Mouse (Mus musculus): ENCODE measurements at regions not wholly inside any gene's neighbourhood (a gene's known extent, or its start where the extent isn't known, plus 50 kb on each side); places are given as distances from the start of the nearest gene placed in this dataset.

DNA sequence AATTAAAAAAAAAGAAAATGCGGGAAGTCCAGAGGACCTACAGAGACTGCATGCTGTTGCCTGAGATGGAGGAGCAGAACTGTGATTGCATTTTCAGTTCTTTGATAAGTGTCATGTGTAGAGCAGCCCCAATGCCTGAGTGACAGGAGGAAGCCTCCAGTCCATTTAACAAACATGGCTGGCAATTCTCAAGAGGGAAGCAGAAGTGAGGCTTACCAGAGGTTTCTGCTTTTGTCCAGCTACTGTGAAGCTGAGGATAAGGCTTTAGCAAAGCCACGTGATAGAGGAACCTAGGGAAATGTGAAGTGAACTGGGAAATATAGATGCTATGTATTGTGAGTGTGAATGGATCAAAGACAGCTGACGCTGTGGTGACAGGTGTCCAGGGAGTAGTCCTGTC lies 56.6 kb downstream of the Sucnr1 start:
- no peak for DNase-seq (ENCODE audit: low read depth, low spot score)
- Histone ChIP-seq H3K36me3 (ENCODE audit: control insufficient read depth, insufficient read depth, low read length, poor library complexity, severe bottlenecking) (no peaks in the 10 kb centered on the region), H3K27me3 (ENCODE audit: control insufficient read depth, insufficient read depth, low read length, poor library complexity, severe bottlenecking) (no peaks in the 10 kb centered on the region)

DNA sequence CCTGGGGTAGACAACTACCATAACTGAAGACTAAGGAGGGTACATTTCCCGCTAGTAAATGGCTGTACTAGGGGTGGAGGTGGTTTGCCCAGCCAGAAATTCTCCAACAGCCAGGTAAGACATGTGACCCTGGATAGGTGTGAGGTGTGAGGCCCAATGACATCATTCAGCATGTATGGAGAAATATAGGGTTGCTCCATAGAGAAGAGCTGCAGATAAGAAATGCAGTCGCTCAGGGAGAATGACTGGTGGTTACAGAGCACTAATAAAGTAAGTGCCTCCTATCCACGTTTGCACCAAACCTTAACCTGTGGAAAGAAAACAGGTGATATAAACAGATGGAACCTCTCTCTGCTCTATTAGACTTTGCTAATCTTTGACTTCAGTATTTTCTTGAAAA lies 78.2 kb downstream of the Sucnr1 start:
- DNase-seq (ENCODE audit: low read depth, low spot score) = no peak
- no peaks in the 10 kb centered on the region for H3K27me3 ChIP-seq (ENCODE audit: control insufficient read depth, insufficient read depth, low read length, poor library complexity, severe bottlenecking)
- H3K36me3 ChIP-seq (ENCODE audit: control insufficient read depth, insufficient read depth, low read length, poor library complexity, severe bottlenecking) = no peaks in the 10 kb centered on the region

DNA sequence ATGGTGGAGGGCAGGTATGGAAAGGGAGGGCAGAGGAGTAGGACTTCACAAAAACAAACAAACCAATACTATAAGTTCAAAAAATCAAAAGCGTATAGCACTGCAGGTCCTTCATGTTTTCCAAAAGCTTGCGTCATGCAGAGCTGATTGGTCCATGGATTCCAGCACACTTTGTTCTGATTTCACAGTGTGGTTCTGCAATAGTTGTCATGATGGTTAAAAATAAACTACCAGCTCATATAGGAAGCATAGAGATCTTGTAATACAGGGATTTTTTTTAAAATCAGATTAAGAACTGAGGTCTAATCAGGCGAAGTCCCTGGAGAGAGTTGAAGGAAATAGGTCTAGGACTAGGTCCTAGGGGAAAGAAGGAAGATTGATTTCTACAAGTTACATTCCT lies 86.0 kb downstream of the Sucnr1 start:
- H3K27me3 ChIP-seq (ENCODE audit: control insufficient read depth, insufficient read depth, low read length, poor library complexity, severe bottlenecking) = no peaks in the 10 kb centered on the region
- DNase-seq (ENCODE audit: low read depth, low spot score) = no peak
- H3K36me3 ChIP-seq (ENCODE audit: control insufficient read depth, insufficient read depth, low read length, poor library complexity, severe bottlenecking) = no peaks in the 10 kb centered on the region

DNA sequence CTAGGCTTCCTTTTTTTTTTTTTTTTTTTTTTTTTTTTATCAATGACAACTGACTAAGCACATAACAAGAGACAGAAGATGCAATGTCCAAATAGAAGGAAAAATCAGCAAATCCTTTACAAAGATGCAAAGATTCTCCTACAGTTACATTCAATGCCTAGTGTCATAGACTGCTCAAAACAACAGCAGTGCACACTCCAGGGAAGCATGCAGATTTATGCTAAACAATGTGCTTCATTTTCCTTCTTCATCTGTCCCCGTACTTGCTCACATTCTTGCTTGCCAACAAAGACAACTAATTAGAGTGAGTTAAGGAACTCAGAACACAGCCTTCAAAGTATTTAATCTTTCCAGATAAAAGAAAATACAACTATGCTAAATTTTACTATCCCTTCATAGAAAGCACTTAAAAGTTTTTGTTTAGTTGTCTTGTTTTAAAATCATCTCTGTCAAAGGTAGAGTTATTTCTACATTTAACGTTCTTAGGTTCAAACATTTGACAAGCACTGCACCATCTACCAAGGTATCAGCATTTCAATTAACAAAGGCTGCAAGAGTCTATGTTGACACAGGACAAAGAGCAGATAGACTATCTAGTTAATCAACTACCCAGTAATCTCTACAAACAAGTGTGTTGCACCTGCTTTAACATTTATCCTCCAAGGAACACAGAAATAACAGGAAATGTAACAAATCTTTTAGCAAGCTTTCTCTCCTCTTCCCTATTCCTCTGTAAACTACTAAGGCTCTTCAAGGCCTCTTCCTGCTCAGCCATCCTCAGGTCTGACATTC lies 86.7 kb downstream of the Sucnr1 start:
- no peaks in the 10 kb centered on the region for H3K36me3 ChIP-seq (ENCODE audit: control insufficient read depth, insufficient read depth, low read length, poor library complexity, severe bottlenecking)

DNA sequence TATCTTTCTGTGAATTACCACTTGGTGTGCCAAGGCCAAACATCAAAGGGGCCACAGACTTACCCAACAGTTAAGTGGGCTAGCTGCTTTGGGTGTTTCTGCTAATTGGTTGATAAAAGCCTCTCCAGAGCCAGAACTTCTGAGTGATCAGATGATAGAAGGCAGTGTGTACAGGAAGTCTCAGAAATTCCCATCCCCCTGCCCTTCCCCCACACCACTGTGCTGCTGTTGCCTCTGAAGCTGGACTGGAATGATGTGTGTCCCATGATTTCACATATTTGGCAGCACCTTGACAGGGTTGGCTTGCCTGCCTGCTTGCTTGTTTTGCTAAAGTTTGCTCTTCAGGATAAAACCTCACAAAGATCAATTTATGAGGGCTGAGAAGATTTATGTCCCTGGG lies 87.9 kb downstream of the Sucnr1 start:
- no peaks in the 10 kb centered on the region for H3K36me3 ChIP-seq (ENCODE audit: control insufficient read depth, insufficient read depth, low read length, poor library complexity, severe bottlenecking)
- no peaks in the 10 kb centered on the region for H3K27me3 ChIP-seq (ENCODE audit: control insufficient read depth, insufficient read depth, low read length, poor library complexity, severe bottlenecking)
- DNase-seq (ENCODE audit: low read depth, low spot score) = no peak

More for the DNA sequence above, 86.7 kb downstream of the Sucnr1 start:
- DNase-seq (ENCODE audit: low read depth, low spot score) = no peak
- no peaks in the 10 kb centered on the region for H3K27me3 ChIP-seq (ENCODE audit: control insufficient read depth, insufficient read depth, low read length, poor library complexity, severe bottlenecking)

DNA sequence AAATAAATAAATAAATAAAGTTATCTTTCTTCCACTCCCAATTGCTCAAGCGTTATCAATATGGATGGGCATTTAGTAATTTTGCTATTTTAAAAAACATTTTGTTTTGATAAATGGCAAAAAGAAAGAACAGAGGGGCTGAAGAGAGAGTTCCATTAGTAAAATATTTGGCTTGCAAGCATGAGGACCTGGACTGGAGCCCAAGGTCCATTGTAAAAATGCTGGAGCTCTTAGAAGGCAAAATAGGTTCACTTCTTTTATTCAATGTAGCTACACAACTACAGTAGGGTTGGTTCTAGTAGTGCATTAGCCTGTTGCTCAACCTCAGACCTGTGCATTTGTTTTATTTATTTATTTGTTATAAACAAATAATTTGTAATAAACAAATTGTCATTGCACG lies 102.8 kb downstream of the Sucnr1 start:
- Histone ChIP-seq H3K36me3 (ENCODE audit: control insufficient read depth, insufficient read depth, low read length, poor library complexity, severe bottlenecking) (no peaks in the 10 kb centered on the region), H3K27me3 (ENCODE audit: control insufficient read depth, insufficient read depth, low read length, poor library complexity, severe bottlenecking) (no peaks in the 10 kb centered on the region)
- no peak for DNase-seq (ENCODE audit: low read depth, low spot score)

DNA sequence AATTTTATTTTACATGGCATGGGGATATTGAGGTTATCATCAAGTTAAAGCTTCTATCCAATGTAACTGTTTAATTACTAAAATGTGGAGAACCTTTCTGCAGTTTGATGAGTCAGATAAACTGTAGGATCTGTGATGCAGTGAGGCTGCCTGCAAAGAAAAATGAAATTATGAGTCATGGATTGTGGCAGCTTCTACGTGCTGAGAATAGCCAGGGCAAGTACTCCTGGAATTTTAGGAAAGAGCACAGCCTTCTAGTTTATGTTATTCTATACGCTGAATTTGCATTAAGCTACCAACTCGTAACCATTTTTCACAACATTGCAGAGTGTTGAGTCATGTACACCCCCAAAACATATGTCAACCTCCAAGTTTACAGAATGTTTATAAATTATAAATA lies 114.4 kb downstream of the Sucnr1 start:
- Histone ChIP-seq H3K27me3 (ENCODE audit: control insufficient read depth, insufficient read depth, low read length, poor library complexity, severe bottlenecking) (no peaks in the 10 kb centered on the region), H3K36me3 (ENCODE audit: control insufficient read depth, insufficient read depth, low read length, poor library complexity, severe bottlenecking) (no peaks in the 10 kb centered on the region)
- DNase-seq (ENCODE audit: low read depth, low spot score) = no peak

DNA sequence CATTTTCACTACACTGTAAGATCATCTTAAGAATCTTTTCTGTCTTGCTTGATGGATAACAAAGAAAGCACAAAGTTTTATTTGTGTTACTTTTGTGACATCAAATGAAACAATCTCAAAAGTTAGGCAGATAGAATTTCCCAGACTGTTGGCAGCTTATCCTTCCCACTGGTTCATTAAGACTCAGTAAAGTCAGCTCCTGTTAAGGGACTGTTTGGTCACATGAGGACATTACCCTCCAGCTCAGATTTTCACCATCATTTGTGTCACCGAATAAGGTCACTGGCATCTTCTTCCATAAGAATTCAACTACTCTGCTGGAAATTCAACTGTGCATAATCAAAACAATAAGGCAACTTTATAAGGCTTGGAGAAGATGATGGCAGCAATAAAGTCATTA lies 126.3 kb downstream of the Sucnr1 start:
- no peaks in the 10 kb centered on the region for H3K27me3 ChIP-seq (ENCODE audit: control insufficient read depth, insufficient read depth, low read length, poor library complexity, severe bottlenecking)
- DNase-seq (ENCODE audit: low read depth, low spot score) = no peak

DNA sequence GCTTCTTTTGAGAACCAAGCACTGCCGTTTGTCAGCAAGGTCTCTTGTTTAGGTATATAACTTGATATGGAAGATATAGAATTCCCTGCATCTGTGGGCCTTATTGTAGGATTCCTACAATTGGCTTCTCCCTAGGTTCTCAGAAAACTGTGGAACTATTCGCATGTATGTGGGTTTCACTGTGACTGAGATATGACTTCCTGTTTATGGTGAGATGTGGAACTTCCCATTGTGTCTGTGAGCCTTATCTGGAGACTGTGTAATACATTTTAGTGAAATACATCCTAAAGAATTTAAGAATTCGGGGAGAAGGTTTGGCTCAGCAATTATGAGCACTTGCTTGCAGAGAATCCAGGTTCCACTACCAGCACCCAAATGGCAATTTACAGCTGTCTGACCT lies 137.3 kb downstream of the Sucnr1 start:
- DNase-seq (ENCODE audit: low read depth, low spot score) = no peak
- Histone ChIP-seq H3K36me3 (ENCODE audit: control insufficient read depth, insufficient read depth, low read length, poor library complexity, severe bottlenecking) (no peaks in the 10 kb centered on the region), H3K27me3 (ENCODE audit: control insufficient read depth, insufficient read depth, low read length, poor library complexity, severe bottlenecking) (no peaks in the 10 kb centered on the region)

More for the DNA sequence above, 126.3 kb downstream of the Sucnr1 start:
- no peaks in the 10 kb centered on the region for H3K36me3 ChIP-seq (ENCODE audit: control insufficient read depth, insufficient read depth, low read length, poor library complexity, severe bottlenecking)

DNA sequence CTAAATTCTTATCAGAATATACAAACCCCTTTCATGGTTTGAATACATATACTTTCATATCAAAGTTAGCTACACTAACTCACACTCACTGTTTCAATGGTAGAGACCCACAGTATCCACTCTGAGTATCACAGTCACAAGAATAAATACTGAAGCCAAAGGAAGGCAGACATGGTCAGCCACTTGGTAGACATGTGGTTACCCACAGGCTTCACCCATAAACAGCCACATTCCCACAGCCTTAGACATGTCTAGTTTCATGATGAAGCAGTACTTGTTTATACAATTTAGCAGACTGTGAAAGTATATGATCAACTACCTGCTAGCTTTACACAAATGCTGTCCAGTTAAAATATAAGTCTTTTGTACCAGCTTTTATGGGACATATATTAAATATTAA lies 159.0 kb downstream of the Sucnr1 start:
- Histone ChIP-seq H3K27me3 (ENCODE audit: control insufficient read depth, insufficient read depth, low read length, poor library complexity, severe bottlenecking) (no peaks in the 10 kb centered on the region), H3K36me3 (ENCODE audit: control insufficient read depth, insufficient read depth, low read length, poor library complexity, severe bottlenecking) (no peaks in the 10 kb centered on the region)
- no peak for DNase-seq (ENCODE audit: low read depth, low spot score)

DNA sequence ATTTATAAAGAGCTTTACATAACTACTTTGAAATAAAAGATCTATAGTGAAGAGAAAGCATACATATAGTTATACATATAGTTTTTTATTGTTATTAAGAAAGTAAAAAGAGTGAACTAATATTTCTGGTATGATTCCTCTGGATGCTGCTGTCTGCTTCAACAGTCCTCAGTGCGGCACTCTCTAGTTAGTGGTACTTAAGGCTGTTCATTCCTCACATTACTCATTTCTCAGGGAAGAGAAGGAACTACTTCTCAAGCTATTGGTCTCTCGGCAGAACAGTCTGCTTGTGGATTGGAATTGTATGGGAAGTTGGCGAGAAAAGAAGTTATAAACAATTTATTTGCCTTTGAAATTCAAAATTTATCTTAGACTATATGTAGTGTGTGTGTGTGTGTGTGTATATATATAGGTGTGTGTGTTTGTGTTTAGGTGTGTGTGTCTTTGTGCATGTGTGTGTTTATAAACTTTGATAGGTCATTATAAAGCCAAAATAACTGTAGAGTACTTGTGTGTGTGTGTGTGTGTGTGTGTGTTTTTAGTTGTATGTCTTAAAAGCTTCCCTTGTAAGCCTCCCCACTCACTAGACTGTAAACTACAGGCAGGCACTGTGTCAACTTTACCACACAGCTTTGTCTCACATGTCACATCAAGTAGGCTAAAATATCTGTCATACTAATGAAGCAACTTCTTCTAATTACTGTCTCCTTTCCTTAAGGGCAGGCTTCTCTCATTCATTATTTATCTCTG lies 185.2 kb downstream of the Sucnr1 start:
- H3K27me3 ChIP-seq (ENCODE audit: control insufficient read depth, insufficient read depth, low read length, poor library complexity, severe bottlenecking) = no peaks in the 10 kb centered on the region
- DNase-seq (ENCODE audit: low read depth, low spot score) = no peak
- no peaks in the 10 kb centered on the region for H3K36me3 ChIP-seq (ENCODE audit: control insufficient read depth, insufficient read depth, low read length, poor library complexity, severe bottlenecking)

DNA sequence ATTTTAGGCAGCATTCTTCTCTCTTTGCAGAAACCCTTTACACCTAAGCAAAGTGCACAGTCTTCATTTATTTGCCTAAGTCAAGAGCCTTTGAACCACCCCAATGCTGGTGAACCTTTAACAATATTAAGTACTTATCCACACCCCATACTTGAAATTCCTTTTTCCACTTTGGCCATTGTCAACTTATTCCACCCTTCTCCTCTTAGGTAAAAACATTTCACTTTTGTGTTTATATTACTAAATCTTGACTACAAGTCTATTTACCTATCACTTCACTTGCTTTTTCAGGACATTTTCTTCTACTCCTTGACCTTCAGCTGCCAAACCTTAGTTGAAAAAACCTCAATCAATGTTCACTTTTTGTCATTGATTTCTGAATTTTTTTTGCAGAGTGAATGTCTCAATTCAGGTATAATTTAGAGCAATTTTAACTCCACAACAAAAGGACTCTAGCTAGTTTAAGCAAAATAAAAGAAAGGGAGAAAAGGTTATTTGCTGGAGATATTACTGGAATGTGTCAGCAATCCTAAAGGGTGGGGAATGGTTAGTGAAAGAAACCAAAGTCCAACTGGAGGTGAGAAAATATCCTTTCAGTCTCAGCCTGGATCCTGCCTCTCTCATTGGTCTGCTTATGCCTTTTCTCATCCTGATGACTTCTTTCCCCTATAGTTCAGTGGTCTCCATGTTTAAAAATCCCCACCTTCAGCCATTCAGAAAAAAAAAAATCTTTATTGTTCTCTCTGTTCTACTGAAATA lies 185.9 kb downstream of the Sucnr1 start:
- H3K36me3 ChIP-seq (ENCODE audit: control insufficient read depth, insufficient read depth, low read length, poor library complexity, severe bottlenecking) = no peaks in the 10 kb centered on the region
- H3K27me3 ChIP-seq (ENCODE audit: control insufficient read depth, insufficient read depth, low read length, poor library complexity, severe bottlenecking) = no peaks in the 10 kb centered on the region
- no peak for DNase-seq (ENCODE audit: low read depth, low spot score)

DNA sequence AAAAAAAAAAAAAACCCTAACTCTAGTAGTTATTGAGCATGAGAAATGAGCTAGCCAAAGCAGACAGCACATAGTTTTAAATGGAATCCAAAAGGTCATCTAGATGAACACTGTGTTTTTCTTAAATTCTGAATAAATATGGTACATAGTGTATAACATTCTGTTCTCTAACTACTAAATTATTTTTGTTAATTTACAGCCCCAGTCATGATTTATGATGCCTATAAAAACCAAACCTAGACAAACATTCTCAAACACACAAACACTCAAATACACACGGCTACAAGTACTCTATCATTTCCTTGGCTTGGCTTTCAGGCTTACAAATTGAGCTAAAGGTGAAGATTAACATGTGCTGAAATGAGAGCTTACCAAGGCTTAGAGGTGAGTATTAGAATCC lies 188.8 kb downstream of the Sucnr1 start:
- DNase-seq (ENCODE audit: low read depth, low spot score) = no peak
- Histone ChIP-seq H3K27me3 (ENCODE audit: control insufficient read depth, insufficient read depth, low read length, poor library complexity, severe bottlenecking) (no peaks in the 10 kb centered on the region), H3K36me3 (ENCODE audit: control insufficient read depth, insufficient read depth, low read length, poor library complexity, severe bottlenecking) (no peaks in the 10 kb centered on the region)

DNA sequence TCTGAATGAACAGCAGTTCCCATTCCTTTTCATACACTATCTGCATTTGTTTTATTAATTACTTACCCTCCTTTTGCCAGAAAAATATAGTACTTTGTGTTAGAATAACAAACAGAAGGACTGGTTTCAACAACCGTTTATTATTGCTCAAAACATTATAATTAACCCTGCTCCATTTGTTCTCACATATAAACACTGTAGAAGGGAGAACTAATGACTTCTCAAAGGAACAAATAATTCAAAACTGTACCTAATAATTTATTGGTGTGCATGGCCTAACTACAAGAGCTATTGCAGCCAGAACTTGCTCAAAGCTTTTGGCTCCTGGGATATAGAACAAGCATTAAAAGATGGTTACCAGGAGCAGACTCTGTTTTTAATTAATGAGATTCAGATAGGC lies 192.1 kb downstream of the Sucnr1 start:
- DNase-seq (ENCODE audit: low read depth, low spot score) = no peak
- Histone ChIP-seq H3K36me3 (ENCODE audit: control insufficient read depth, insufficient read depth, low read length, poor library complexity, severe bottlenecking) (no peaks in the 10 kb centered on the region), H3K27me3 (ENCODE audit: control insufficient read depth, insufficient read depth, low read length, poor library complexity, severe bottlenecking) (no peaks in the 10 kb centered on the region)

DNA sequence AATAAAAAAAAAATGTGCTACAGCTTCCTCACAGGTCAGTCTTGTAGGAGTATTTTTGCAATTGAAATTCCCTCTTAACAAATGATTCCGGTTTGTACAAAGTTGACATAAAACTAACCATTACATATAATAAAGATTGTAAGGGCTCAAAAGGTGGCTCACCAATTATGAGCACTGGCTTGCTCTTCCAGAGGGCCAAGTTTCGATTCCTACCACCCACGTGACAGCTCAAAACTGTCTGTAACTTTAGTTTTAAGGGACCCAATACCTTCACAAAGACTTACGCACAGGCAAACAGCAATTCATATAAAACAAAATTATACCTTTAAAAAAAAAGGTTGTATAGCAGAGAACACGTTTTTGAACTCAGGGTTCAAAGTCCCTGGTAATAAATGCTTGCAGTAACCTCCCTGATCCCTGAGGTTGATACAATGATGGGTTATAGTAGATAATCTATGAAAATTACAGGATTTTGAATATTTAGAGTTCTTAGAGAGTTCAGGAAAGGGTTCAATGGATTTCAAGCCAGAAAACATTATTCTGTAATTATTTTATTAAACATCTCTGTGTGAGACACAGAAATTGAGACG lies 193.7 kb downstream of the Sucnr1 start:
- Histone ChIP-seq H3K36me3 (ENCODE audit: control insufficient read depth, insufficient read depth, low read length, poor library complexity, severe bottlenecking) (no peaks in the 10 kb centered on the region), H3K27me3 (ENCODE audit: control insufficient read depth, insufficient read depth, low read length, poor library complexity, severe bottlenecking) (no peaks in the 10 kb centered on the region)
- DNase-seq (ENCODE audit: low read depth, low spot score) = no peak
